Mouse (Mus musculus) kidney, postnatal 25 days (tissue): ENCODE measurements around the gene Spata13.

Experiments
- DNase-seq, 2 experiments: peaks; one replicate each; pipeline ENCODE4 v3.0.0; 2021; ENCODE audit warnings: mixed read lengths in 2 of 2

The Spata13 gene

DNA sequence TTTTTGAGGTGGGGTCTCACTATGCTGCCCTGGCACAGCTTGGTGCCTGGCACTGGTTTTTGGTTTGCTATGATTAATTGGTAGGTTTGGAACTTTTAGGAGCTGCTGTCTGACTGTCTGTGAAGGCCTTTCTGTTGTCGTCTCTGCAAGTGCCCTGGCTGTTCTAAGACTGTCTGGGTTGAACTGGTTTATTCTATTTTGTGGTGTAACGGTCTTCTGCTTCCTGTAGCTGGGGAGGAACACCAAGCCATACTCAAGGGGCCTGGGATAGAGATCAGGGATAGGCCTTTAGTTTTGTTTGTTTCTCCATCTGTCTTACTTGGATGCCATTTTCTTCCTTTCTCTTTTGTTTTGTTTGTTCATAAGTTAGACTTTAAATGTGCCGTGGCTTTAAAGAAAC is 88.1 kb downstream of the Spata13 start:
- DNase-seq = no peak

DNA sequence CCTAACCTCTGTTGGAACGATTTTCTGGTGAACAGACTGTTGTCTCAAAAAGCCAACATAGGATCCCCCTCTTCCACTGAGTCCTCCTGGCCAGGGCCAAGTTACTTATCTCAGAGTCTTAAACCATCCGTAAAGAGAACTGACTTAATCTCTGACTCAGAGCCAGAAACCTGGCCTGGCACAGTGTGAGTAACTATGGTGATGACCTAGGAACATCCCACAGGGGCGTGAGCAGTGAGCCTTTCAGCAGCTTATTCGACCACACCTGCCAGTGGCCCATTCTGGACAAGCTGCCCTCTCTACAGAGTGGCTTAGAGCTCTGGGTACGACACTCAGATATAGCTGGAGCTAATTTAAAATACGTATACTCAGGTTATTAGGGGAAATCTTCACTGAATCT is 92.3 kb downstream of the Spata13 start:
- peak; percentile 53 to 72 for DNase-seq

DNA sequence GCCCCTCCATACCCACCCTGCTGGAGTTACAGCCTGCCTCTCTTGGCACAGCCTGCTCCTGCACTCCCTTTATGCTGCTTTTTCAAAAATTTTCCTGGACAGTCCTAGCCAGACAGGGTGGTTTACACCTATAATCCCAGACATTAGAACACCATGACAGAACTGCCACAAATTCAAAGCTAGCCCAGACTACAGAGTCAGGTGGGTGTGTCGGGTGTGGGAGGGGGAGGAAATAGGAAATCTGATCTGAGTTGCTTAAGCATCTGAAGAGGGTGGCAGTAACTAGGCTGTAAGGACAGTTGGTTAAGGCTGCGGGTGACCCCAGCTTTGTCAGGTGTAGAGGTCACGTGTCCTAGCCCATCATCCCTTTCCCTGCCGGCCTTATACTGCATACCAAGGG is 93.3 kb downstream of the Spata13 start:
- DNase-seq = no peak

DNA sequence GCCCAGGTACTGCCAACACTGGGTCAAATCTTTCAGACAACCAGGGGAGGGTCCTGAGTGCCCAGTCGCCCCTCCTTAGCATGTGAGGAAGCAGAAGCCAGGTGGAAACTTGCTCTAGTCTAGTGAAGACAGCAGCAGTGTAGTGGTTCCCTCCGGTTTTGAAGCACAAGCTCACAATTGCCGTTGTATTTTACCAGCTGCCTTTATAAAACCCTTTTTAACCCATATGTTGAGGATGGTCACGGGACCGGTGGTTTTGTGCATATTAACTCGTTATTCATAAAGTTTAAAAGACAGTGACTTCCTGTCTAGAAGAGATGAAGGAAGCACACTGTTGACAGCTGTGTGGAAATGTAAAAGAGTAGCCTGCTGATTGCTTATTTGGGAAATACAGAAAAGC is 98.3 kb downstream of the Spata13 start:
- no peak for DNase-seq

DNA sequence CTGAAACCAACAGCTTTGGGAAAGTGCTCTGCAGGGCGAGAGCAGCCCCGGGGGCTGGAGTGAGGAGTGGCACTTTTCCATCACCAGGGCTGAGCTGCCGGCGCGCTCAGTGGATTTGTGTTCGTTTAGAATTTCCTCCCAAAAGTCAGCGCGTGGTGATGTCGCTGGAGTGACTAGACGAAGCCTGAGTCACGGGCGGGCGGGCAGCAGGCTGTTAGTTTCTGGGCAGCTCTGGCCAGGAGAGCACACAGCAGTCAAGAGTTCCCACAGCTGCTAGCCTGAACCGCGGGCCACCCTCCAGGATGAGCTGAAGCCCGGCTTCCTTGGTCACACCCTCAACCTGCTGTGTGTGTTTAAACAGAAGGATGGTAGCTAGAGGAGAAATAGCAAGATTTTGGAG is 99.0 kb downstream of the Spata13 start:
- peak; percentile 43 to 60 for DNase-seq

DNA sequence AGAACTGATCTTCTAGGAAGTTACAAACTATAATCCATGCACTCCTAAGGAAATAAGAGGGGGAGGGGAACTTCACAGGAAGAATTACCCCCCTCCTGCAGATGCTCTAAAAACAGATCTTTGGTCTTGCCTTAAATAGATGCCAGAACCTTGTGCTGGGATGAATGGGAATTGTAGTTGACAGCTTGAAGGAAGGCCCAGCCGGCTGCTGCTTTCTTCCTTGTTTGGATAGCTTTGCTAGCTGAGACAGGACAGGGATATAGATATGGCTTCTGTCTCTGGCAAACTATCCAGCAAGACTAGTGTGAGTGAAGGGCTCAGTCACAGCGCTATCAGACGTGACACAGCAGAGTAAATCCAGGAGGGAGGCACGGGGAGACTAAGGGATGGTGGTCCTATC is 99.9 kb downstream of the Spata13 start:
- DNase-seq = no peak

DNA sequence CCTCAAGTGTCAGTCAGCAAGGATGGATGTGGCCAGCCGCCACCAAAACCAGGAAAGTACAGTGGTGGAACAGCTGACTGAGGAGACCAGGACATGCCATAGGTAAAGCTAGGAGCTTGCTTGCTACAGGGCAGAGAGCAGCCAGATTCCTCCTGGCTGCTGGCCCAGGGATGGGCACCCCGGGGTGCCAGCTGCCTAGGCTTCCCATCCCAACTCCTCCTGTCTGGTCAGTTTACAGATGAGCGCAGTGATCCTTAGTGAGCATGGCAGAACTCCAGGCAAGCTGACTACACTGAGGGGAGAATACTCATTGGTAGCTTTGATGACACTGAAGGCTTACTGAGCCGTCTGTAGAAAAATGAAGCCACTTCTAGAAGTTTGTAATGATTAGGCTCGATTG is 101.4 kb downstream of the Spata13 start:
- DNase-seq = peak; percentile 25 to 58

DNA sequence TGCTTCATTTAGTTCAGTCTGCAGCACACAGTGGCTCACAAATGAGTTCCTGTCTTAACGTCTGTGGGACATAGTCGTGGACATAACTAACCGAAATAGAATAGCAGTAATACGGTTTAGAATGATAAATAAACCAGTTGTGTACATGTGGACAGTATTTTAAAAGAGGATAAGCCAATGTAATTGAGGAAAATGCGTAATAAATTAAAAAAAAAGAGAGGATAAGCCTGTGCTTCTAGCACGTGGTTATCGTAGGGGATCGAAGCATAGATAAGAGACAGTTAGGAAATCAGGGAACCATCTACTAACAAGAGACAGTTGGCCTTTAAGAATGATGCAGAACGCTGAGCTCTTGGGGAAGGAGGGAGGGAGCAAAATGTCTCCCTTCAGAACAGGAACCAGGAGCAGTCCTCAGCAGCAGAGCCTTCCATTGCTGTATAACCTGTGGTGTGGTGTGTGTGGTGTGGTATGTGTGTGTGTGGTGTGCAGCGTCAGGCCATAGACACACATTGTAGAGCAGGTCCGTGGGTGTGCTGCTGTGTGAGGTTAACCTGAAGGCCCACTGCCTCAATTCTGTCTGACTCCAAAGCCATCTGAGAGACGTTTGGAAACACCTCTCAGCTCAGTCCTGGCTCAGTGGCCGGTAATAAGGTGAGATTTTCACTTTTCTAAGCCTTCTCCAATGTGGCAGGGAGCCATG is 102.2 kb downstream of the Spata13 start:
- no peak for DNase-seq

DNA sequence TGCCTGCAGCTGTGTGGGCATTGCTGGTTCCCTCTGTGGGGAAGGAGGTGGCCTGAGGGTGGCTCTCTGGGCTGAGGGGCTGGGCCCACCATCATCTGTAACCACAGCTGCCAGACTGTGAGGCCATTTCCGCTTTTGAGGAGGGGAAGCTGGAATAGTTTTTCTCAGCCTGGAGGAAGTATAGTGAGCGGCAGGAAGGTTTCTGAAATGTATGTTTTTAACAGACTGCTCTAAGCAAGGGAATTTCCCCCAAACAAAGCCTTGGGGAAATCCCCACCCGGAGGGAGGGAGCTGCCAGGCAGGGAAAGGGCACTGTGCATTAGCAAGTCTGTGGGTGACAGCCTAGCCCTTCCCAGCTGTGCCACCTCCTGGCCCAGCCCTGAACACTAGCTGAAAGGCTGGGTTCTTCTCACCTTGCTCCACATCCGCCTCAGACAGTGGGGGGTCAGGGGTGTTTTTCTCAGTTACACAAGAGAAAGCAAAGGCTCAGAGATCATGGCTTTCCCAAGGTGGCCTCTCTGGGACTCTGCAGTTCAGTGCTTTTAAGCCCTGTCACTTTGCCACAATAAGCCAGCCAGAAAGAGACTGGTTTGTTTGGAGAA is 102.9 kb downstream of the Spata13 start:
- DNase-seq = peak; percentile 20 to 55

DNA sequence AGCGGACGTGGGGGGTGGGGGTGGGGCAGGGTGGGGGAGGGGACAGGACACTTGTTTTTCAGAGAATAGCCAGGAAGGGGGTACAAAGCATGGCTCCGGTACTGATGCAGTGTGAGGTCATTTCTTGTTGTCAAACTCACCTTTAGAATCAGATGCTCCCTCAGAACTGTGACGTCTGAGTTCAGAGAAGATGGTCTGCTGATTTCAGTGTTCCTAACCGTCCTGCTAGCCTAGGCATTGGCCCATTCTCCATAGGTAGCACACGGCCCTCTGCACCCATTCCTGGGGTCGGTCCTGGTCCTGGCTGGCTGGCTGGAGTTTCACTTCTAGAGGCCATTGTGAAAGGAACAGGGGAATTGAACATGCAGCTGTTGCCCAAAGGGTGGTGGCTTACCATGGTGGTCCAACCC is 103.4 kb downstream of the Spata13 start:
- no peak for DNase-seq

DNA sequence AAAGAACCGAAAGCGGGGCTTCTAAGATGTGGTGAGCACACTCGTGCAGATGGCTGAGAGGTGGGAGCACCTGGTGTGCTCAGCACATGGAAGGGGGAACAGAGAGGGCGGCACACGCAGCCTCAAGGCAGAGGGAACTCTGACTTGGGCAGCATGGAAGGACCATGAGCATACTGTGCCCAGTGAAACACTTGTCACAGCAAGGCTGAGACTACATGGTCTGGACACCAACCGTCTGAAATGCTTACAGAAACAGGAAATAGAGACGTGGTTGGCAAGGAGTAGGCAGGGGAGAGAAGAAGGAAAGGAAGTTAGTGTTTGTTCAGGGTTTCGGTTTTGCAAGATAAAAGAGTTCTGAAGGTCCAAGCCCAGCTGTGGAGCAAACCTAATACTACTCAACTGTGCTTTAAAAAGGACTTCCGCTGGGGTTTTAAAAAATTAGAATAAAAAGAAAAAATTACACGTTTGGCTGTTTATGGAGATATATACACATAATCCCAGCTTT is 104.7 kb downstream of the Spata13 start:
- no peak for DNase-seq

DNA sequence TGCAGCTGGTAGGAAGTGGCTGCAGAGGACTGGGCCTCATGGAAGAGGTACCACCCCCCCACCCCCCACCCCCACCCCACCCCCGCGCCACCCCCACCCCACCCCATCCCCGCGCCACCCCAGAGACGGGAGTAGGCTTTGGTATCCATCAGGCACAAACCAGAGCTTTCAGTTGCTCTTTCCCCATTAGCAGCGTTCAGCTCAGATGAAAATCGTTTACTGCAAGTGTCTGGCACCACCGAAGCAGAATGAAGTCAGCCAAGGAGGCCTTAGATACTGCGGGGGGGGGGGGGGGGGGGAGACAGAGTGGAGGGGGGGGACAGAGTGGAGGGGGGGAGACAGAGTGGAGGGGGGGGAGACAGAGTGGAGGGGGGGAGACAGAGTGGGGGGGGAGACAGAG is 105.4 kb downstream of the Spata13 start:
- no peak for DNase-seq

DNA sequence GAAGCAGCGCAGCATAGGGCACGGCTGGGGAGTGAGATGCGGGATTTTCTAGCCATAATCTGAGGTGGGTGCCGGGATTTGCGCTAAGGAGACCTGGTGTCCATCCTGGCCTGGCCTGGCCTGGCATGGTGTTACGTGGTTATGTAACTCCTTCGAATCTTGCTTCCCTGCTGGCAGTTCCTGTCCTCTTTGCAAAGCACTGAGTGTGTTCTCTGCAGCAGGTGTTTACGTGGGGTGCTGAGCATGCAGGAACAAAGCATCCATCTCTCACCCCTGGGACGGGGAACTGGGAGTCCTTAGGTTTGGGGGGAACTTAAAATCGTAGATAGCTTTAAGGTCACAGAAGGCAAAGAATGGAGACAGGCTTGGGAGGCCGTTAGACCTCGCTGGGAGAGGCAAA is 105.8 kb downstream of the Spata13 start:
- DNase-seq = peak in 1 of 2 experiments; percentile 58

DNA sequence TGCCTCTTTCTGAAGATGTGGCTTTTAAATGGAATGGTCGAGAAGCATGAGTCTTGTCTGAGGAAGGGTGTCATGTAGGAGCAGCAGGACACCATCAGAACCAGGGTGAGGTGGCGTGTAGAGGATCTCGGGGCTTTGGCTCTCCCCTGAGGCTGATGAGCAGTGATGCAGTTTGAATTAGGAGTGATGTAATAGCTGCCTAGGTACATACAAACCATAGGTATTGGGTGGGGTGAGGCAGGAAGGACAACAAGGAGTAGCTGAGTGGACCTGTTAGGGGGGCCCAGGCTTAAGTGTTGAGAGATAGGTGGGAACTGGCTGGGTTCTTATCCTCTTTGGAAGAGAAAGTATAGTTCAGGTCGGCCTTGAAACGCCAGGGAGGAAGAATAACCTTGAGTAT is 106.7 kb downstream of the Spata13 start:
- DNase-seq = no peak

DNA sequence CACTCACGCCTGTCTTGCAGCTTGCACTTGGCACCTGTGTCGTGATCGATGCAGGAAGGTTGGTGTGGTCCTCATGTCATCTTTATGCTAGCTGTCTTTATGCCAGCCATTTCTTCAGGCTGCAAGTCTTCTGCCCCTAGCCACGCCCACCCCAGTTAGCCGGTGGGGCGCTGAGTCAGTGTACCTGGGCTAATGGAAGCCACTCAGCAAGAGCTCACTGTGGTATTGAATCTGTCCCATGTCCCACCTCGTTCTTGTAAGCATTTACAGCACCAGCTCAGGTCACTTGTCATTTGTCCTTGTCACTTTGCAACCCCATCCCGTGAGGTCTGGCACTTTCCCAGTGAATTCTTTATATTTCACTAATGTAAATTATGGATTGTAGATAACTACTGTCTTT is 107.2 kb downstream of the Spata13 start:
- DNase-seq = no peak

DNA sequence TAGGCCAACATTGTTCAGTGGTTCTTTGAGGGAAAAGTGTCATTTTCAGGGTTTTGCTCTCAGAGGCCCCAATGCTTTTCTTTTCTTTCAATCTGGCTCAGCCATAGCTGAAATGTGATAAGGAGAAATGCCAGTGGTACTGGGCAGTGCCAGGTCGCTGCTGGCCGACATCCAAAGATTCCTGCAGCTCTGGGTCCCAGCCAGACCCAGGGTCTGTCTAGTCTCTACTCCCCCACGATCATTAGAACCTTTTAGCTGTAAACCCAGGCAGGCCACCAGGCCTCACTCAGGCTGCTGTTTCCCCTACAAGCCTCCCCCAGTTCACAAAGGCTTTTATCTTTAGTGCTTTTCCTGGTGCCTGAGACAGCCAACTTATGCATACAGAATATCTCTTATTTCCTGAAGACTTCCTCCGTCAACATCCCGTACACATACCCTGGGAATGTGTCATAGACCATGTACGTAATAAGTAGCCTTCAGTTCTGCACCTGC is 107.7 kb downstream of the Spata13 start:
- DNase-seq = peak; percentile 63 to 65

DNA sequence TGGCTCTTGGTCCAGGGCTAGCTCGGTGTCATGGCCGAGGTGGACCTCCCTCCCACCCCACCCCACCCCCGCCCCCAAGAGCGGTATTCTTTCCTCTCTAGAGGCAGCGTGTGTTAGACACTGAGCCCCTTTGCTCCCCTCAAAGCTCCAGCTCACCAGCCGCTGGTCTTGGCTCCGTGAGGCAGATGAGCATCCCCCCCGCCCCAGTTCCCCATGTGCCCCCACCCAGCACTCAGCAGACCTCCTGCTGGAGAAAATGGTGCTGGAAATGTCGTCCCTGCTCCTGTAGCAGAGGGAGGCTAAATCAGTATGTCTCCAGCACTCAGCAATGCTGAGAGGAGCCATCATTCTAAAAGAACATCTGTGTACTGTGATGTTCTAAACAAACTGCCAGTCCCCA is 109.9 kb downstream of the Spata13 start:
- no peak for DNase-seq

DNA sequence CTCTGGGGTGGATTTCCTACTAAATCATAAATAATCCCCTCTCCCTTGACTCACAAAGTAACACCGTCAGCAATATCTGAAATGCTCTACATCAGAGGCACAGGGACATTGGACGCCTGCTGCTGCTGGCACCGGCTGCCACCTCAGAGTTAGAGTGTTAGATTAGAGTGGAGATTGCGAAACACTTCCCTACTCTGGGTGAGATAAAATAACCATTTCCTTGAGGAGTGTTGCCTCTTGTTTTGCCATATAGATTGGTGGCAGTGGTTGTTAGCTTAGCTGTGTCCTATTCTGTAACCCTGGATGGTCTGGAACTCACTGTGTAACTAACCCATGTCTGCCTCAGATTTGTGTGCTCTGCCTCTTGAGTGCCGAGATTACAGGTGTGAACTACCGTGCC is 111.4 kb downstream of the Spata13 start:
- peak in 1 of 2 experiments; percentile 8 for DNase-seq

DNA sequence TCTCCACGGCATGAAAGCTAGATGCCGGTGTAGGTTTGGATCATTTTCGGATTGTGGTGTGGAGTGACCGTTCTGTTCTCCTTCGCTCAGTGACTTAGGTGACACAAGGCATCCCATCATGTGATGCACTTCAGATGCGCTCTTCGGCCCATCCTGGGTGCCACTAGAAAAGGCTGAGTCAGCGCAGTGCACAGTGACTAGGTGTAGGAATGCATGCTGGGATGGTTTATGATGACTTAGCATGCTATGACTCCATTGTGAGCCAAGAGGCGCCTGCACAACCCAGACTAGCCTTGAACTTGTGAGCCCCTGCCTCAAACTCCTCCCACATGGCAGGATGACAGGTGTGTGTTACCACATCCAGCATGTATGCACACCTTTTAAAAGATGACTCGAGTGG is 112.3 kb downstream of the Spata13 start:
- peak in 1 of 2 experiments; percentile 16 for DNase-seq

DNA sequence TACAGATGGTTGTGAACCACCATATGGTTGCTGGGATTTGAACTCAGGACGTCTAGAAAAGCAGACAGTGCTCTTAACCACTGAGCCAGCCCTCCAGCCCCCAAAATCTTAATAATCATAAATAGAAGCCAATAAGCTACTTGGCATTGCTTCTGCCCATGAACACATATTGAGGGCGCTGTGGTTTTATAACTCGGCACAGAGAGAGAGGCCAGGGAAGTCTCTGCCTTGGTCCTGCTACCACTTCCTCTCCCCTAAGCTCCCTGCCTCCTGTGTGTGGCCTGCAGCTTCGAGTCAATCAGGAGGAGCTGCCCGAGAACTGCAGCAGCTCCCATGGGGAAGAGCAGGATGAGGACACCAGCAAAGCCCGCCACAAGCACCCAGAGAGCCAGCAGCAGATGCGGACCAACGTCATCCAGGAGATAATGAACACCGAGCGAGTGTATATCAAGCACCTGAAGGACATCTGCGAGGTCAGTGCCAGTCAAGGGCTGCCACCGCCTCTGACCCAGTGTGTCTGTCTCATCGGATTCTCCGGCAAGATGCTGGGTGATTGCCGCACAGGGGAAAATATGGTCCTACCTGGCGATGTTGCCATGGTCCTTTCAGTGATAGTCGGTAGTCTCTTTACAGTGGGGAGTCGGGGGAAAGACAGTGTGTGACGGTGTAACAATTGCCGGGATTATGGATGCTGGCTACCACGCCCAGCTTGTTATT is 113.5 kb downstream of the Spata13 start:
- peak in 1 of 2 experiments; percentile 23 for DNase-seq

DNA sequence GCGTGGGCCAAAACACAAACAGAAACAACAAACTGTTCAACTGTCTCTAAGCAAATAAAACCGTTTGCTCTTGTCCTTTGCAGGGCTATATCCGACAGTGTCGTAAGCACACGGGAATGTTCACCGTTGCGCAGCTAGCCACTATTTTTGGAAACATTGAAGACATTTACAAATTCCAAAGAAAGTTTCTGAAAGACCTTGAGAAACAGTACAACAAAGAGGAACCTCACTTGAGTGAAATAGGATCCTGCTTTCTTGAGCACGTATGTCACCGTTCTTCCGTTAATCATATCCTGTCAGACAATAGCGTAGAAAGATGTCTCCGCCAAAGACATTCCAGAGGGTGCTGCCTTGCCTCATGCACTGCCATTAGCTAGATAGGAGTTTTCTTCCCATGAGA is 116.1 kb downstream of the Spata13 start:
- no peak for DNase-seq

DNA sequence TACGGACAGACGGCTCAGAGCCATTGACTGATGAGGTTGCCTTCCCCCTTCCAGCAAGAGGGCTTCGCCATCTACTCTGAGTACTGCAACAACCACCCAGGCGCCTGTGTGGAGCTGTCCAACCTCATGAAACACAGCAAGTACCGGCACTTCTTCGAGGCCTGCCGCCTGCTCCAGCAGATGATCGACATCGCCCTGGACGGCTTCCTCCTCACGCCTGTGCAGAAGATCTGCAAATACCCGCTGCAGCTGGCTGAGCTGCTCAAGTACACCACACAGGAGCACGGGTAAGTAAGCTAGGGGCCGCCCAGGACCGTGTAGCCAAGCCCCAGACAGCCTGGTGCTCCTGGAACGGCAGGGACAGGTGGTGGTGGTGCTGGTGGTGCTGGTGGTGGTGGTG is 117.8 kb downstream of the Spata13 start:
- no peak for DNase-seq

DNA sequence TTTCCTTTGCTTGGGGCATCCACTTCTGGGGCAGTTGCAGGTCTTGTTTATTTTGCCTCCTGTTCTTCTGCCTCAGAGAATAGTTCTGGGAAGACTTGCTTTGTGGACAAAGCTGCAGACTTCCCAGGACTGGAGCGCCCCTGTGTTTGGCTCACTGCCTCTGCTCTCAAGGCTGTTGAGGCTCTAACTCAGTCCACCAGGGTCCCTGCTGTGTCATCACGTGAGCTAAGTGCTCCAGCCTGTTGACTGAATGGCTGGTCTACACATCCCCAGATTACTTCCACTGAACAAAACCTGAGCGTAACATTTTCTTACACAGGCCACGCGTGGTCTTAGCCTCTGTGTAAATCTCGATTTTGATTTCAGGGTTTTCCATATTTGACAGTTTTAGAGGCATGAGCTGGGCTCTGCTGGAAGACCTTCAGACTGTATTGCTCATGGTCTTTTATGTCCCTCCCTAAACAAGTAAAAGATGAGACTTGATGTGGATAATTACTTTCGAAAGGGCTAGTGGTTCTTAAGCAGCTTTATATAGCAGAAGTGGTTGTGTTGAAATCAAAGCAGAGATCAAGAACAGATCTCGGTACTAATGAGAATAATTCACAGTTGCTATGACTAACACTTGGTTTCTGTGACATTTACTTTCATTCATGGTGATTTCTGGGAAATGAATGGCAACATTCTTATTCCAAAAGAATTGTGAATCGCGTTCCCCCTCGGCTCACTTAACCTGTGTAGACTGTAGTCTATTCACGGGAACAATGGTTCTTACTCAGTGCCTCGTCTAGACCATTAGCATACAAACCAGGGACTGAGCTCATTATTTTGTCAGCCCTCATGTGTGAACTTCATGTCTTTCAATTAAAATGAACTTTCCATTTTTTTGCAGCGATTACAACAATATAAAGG is 119.3 kb downstream of the Spata13 start:
- DNase-seq = no peak
